Mouse (Mus musculus) hindbrain, embryonic 14.5 days (tissue): ENCODE results near the gene Vav2. TPM values are rescaled to one million over a fixed set of nuclear protein-coding genes. Genes with fewer than 3 reads are reported as not detected.

Source experiments
- ATAC-seq: fragments of 200-750 bp; cut with Nextera tagmentation; 2 replicates; pipeline ENCODE4 v1.8.0; 2017; ENCODE audit warnings: moderate number of reproducible peaks, mild to moderate bottlenecking, moderate TSS enrichment, moderate library complexity; ENCODE audit not compliant: low FRiP score
- DNase-seq: peaks from one replicate; pipeline ENCODE4 v3.0.0-alpha.2; 2015; ENCODE audit warnings: low spot score
- H3K27ac ChIP-seq: fragments of 300-500 bp; sonication (generic); 2 replicates; pipeline ENCODE4 v1.5.1; 2014; ENCODE audit warnings: mild to moderate bottlenecking, moderate library complexity
- H3K27me3 ChIP-seq: fragments of 300-500 bp; sonication (generic); 2 replicates; pipeline ENCODE4 v1.6.1; 2014; ENCODE audit warnings: mild to moderate bottlenecking, low read length, mixed read lengths; ENCODE audit not compliant: control insufficient read depth, insufficient read depth
- H3K36me3 ChIP-seq: fragments of 300-500 bp; sonication (generic); replicated peaks from 2 replicates; pipeline ENCODE4 v1.6.1; 2014; ENCODE audit not compliant: control insufficient read depth, insufficient read depth
- H3K4me1 ChIP-seq: fragments of 300-500 bp; sonication (generic); replicated peaks from 2 replicates; pipeline ENCODE4 v1.6.1; 2014; ENCODE audit warnings: antibody characterized with exemption, low read length, mixed read lengths; ENCODE audit not compliant: control insufficient read depth, insufficient read depth
- H3K4me2 ChIP-seq: fragments of 300-500 bp; sonication (generic); replicated peaks from 2 replicates; pipeline ENCODE4 v1.6.1; 2014; ENCODE audit warnings: mild to moderate bottlenecking, moderate library complexity
- H3K4me3 ChIP-seq: fragments of 300-500 bp; sonication (generic); replicated peaks from 2 replicates; pipeline ENCODE4 v1.5.1; 2014; ENCODE audit warnings: mild to moderate bottlenecking, low read length
- H3K9ac ChIP-seq: fragments of 300-500 bp; sonication (generic); 2 replicates; pipeline ENCODE4 v1.6.1; 2014
- H3K9me3 ChIP-seq: fragments of 300-500 bp; sonication (generic); 2 replicates; pipeline ENCODE4 v1.6.1; 2016; ENCODE audit warnings: low read length; ENCODE audit not compliant: control insufficient read depth
- WGBS: fragments of 180-500 bp; shearing (Covaris S2); extraction: QIAGEN DNeasy Blood & Tissue Kit; methylation state at CpG from one replicate; pipeline ENCODE4 v1.1.7; 2014; 5-methylcytosine and 5-hydroxymethylcytosine counted together
- polyA plus RNA-seq: library from polyadenylated mRNA; unstranded; fragments of >200 nt; fragmentation: Nextera tagmentation; extraction: Ambion mirVana; gene quantifications from 2 replicates; pipeline ENCODE4 v1.2.1, GENCODE M21; 2014

Vav2 gene
- polyA plus RNA-seq, 1 experiment from 2014 or later, result 16.0 TPM

DNA sequence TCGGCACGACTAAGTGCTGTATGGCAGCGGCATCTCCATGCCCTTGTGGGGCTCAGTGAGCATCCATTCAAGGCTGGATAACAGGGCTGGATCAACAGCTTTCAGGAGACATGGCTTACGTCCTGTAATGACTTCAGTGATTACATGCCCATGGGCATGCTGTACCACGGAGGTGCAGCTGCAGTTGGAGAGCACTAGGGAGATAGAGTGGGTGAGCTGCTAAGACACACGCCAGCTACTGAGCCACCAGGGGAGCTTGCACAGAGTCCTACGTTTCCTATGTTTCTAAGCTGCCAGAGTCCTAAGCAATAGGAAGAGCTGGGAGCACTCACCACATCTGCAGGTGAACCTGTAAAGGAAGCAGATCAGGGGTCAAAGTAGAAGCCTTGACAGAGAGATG lies 148.0 kb downstream of the Vav2 start:
- H3K27ac ChIP-seq, result no peak overlapping the region
- H3K4me3 ChIP-seq, result no peak overlapping the region
- peaks cover 72% of the 10 kb centered on the region for H3K36me3 ChIP-seq
- no peaks in the 10 kb centered on the region for H3K27me3 ChIP-seq
- peaks cover 6% of the 10 kb centered on the region; the same call in 1 of the 2 replicates for H3K9me3 ChIP-seq
- 92% methylated on average over 7 of the region's 7 CpGs for WGBS
- no peak for ATAC-seq
- DNase-seq, result no peak
- H3K4me1 ChIP-seq, result no peaks in the 10 kb centered on the region
- no peak overlapping the region for H3K4me2 ChIP-seq
- no peak overlapping the region for H3K9ac ChIP-seq

DNA sequence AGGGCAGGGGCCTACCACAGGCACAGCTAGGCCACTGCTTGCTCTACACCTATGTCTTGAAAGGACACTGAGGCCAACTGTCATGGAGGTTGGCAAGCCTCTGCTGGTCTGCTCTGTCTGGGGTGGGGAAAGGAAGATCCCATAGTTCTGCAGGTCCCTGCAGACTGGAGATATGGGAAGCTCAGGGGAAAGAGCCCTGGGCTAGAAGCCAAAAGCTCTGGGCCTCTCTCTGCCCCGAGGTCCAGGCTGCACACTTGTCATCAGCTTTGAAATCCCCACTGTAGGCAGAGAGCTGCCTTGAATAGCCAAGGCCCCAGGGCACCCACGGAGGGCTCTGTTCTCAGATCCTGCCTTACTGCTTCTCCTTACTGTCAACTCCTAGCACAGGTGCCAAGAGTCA lies 158.5 kb downstream of the Vav2 start:
- WGBS, result 63% methylated on average over 2 of the region's 2 CpGs
- Histone ChIP-seq H3K9me3 (0 out of 2 replicates have a peak, but pooled peaks cover 4% of the 10 kb centered on the region), H3K27me3 (no peaks in the 10 kb centered on the region), H3K9ac (no peak overlapping the region), H3K4me1 (no peaks in the 10 kb centered on the region), H3K27ac (no peak overlapping the region), H3K36me3 (peaks cover 73% of the 10 kb centered on the region), H3K4me2 (no peak overlapping the region), H3K4me3 (no peak overlapping the region)
- ATAC-seq (no peak), DNase-seq (no peak)

DNA sequence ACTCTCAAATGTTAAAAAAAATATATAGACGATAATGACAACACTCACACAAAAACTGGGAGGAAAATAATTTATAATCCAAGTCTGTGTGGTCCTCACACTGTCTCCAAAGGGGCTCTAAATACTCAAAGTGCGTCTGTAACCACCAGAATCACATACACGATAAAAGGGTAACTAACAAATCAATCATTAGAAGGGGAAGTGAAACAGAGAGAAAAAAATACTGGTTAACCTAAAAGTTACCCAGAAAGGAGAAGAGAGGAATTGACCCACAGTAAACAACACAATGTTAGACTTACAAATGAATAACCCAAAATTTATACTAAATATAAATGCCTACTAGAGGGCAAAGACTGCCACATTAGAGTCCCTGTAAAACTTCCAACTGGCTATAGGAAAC lies 161.0 kb downstream of the Vav2 start:
- ATAC-seq, result no peak
- no peak overlapping the region for H3K4me3 ChIP-seq
- 92% methylated on average over 3 of the region's 3 CpGs for WGBS
- peaks cover 79% of the 10 kb centered on the region for H3K36me3 ChIP-seq
- H3K27me3 ChIP-seq, result no peaks in the 10 kb centered on the region
- H3K4me1 ChIP-seq, result no peaks in the 10 kb centered on the region
- 0 out of 2 replicates have a peak, but pooled peaks cover 1% of the 10 kb centered on the region for H3K9me3 ChIP-seq
- H3K4me2 ChIP-seq, result no peak overlapping the region
- DNase-seq, result no peak
- H3K9ac ChIP-seq, result no peak overlapping the region
- H3K27ac ChIP-seq, result no peak overlapping the region

DNA sequence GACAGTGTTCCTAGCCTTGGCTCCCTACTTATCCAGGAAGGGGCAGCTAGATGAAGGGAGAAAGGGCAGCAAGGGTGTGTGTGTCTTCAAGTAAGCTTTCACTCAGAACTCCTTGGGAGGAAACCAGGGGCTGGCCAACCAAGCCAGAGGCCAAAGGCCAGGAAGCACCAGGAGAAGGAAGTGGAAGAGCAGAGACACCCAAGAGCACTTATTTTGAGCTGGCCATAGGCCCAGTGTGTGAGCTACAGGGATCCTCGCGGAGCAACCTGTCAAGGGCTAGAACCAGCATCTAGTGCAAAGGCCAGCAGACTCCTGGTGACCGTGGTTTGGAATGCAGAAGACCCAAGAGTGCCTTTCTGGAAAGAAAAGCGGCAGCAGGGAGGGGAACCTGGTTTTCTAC lies 163.8 kb downstream of the Vav2 start:
- ATAC-seq, result no peak
- no peaks in the 10 kb centered on the region for H3K27me3 ChIP-seq
- no peak overlapping the region for H3K4me3 ChIP-seq
- H3K27ac ChIP-seq, result no peak overlapping the region
- WGBS, result 89% methylated on average over 4 of the region's 4 CpGs
- DNase-seq, result no peak
- peaks cover 7% of the 10 kb centered on the region; the same call in 1 of the 2 replicates for H3K9me3 ChIP-seq
- peaks cover 51% of the 10 kb centered on the region for H3K36me3 ChIP-seq
- no peaks in the 10 kb centered on the region for H3K4me1 ChIP-seq
- H3K4me2 ChIP-seq, result no peak overlapping the region
- H3K9ac ChIP-seq, result no peak overlapping the region

DNA sequence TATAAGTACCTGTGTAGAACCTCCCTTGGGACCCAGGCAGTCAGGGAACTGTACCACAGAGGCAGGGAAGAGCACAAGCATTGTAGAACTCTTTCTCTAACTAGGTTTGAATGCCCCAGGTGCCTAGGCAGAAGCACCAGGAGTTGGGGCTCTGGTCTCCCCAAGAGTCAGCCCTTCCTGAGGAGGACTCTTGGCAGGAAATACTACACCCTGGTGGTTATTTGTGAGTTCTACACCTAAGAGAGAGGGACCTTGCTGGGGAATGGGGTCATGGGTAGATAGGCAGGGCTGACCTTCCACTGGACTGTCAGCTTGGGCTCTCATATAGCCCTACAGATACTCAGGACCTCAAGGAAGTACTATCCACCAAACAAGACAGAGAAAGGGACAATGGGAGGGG lies 175.4 kb downstream of the Vav2 start:
- DNase-seq (no peak), ATAC-seq (no peak)
- 0 out of 2 replicates have a peak, but pooled peaks cover 3% of the 10 kb centered on the region for H3K4me1 ChIP-seq
- no peaks in the 10 kb centered on the region for H3K36me3 ChIP-seq
- H3K9ac ChIP-seq, result no peak overlapping the region
- no peaks in the 10 kb centered on the region for H3K27me3 ChIP-seq
- H3K4me3 ChIP-seq, result no peak overlapping the region
- no peaks in the 10 kb centered on the region for H3K9me3 ChIP-seq
- no peak overlapping the region for H3K27ac ChIP-seq
- H3K4me2 ChIP-seq, result no peak overlapping the region

DNA sequence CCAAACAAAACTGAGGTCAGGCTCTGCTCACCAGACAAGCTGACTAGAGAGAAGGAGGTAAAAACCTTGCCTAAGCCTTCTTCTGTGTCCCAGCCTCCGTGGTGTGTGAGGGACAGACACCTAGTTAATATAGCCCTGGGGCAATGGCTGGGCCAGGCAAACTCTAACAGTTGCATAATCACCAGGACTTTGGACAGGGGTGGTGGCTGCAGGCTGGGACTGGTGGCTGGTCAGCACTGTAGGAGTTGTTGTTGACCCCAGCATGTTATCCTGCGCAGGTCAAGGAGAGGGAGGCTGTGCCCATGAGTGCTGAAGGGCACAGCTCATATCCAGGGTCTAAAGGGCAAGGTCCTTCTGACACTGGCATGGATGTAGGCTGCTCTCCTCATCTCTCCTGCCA lies 178.6 kb downstream of the Vav2 start, which contains the start of gene Sardh:
Gene Sardh (minus strand): TSS at position 127 of the 400 bp plus-strand sequence.
- H3K27ac ChIP-seq, result no peak within 1 kb of the TSS
- no peaks in the 10 kb centered on the region for H3K9me3 ChIP-seq
- ATAC-seq (no peak), DNase-seq (no peak)
- H3K9ac ChIP-seq, result no peak within 1 kb of the TSS
- no peaks in the 10 kb centered on the region; the same call in 1 of the 2 replicates for H3K4me1 ChIP-seq
- 95% methylated on average over 2 of the region's 2 CpGs for WGBS
- H3K36me3 ChIP-seq, result no peaks in the 10 kb centered on the region
- no peaks in the 10 kb centered on the region for H3K27me3 ChIP-seq
- H3K4me2 ChIP-seq, result no peak within 1 kb of the TSS
- no peak within 1 kb of the TSS for H3K4me3 ChIP-seq

DNA sequence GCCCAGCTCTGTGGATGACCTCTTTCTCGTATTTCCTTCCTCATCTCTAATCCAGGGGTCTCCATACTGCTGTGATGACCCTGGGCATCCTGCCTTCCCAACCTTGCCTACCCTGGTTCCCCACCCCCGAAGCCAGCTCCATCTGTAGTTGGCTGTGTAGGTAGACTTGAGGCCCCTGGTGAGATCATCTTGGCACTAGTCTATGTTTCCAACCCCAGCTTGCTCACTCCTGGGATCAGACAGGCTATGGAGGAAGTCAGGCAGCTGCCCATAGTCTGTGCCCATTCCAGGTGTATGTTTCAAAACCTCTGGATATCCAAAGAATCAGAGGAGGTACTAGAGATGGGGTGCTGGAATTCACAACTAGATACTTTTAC lies 179.4 kb downstream of the Vav2 start:
- Histone ChIP-seq H3K9ac (no peak overlapping the region), H3K27me3 (no peaks in the 10 kb centered on the region), H3K4me1 (no peaks in the 10 kb centered on the region; the same call in 1 of the 2 replicates), H3K27ac (no peak overlapping the region), H3K36me3 (no peaks in the 10 kb centered on the region), H3K4me2 (no peak overlapping the region), H3K9me3 (no peaks in the 10 kb centered on the region), H3K4me3 (no peak overlapping the region)
- WGBS, result 67% methylated on average over 2 of the region's 2 CpGs
- no peak for ATAC-seq
- DNase-seq, result no peak

DNA sequence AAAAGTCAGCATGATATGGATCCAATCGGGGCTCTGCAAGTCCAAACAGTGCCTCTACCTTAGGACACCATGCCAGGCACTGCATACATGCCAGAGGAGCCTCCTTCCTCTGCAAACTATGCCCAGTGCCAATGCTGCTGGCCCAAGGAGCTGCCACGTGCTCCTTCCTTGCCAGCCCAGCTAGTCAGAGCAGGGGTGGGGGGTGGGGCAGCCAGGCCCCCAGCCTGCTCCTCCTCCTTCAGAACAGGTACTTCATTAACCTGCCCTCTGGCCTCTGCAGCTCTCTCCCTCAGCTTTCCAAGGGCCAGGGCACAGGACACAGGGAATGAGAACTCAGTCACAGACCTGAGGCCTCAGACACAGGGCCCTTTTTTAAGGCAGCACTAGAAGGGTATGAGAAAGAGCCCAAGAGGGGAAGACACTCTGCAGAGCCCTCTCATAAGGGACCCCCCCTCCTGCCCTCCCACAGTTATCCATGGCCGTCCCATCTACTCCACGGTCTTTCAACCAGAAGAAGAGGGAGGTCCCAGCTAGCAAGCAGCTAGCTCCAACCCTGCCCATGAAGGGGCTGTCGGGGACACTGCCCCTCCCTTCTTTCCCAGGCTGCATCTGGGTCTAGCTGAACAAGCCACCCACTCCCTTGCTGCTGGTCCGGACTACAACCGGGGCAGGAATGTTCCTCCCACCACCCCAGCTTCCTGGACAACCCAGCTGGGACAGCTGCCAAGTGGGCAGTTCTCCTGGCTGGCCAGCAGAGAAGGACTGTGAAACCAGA lies 179.9 kb downstream of the Vav2 start:
- WGBS, result 26% methylated on average over 7 of the region's 7 CpGs
- DNase-seq, result peak; percentile 61
- Histone ChIP-seq H3K27ac (0 out of 2 replicates have a peak overlapping the region, but pooled peaks have one; percentile 20), H3K9ac (no peak overlapping the region), H3K36me3 (no peaks in the 10 kb centered on the region), H3K4me3 (no peak overlapping the region), H3K4me1 (no peaks in the 10 kb centered on the region; the same call in 1 of the 2 replicates), H3K27me3 (no peaks in the 10 kb centered on the region), H3K4me2 (peak overlapping the region; percentile 31; the same call in 1 of the 2 replicates), H3K9me3 (no peaks in the 10 kb centered on the region)
- peak; percentile 66; the same call in 1 of the 2 replicates for ATAC-seq

DNA sequence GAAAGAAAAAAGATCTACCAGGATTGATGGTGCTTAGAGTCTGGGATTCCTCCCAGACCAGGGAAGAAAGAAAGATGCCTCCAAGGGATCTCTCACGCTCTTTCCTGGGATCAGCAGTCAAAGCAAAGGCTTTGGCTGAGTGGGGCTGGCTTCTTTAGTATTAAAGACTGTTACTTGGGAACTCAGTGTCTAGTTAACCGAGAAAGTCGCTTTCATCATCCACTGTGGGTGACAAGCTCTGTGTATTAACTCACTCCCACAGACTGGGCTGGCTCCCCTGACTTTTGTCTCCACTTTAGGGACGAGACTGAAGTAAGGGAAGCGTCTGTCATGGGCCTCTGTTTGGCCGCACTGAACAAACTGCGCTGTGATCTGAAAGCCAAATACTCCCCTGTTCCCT lies 180.9 kb downstream of the Vav2 start:
- no peaks in the 10 kb centered on the region for H3K27me3 ChIP-seq
- no peak overlapping the region for H3K27ac ChIP-seq
- H3K4me1 ChIP-seq, result no peaks in the 10 kb centered on the region; the same call in 1 of the 2 replicates
- 69% methylated on average over 7 of the region's 7 CpGs for WGBS
- no peak overlapping the region for H3K4me3 ChIP-seq
- no peaks in the 10 kb centered on the region for H3K9me3 ChIP-seq
- no peak overlapping the region for H3K9ac ChIP-seq
- DNase-seq (no peak), ATAC-seq (no peak)
- H3K36me3 ChIP-seq, result no peaks in the 10 kb centered on the region
- H3K4me2 ChIP-seq, result no peak overlapping the region
